Mouse (Mus musculus) adrenal gland, postnatal 25 days (tissue): ENCODE measurements around the gene Mdk. TPM values are rescaled to one million over a fixed set of nuclear protein-coding genes. Genes with fewer than 3 reads are reported as not detected.
A peak's percentile ranks its signal among the peaks of the same experiment; 100 is the strongest.

Source experiments
- DNase-seq: peaks from one replicate; pipeline ENCODE4 v3.0.0; 2021; ENCODE audit warnings: mixed read lengths
- total RNA-seq: library from RNA; stranded (reverse); gene quantifications from 2 replicates; pipeline ENCODE4 v1.2.3, GENCODE M21; 2021

Mdk gene
- total RNA-seq, 1 experiment from 2014 or later, result 5.8 TPM

GRCm38 (mm10) chr2:91932737-91933350 lies 747 bp upstream of the Mdk start:
- DNase-seq, result no peak

GRCm38 (mm10) chr2:91931328-91932159 lies 553 bp downstream of the Mdk start:
- no peak for DNase-seq

GRCm38 (mm10) chr2:91930761-91931291 lies 1.3 kb downstream of the Mdk start:
- no peak for DNase-seq

- peak; percentile 56 for DNase-seq
Observed at GRCm38 (mm10) chr2:91929936-91930335, 2.2 kb downstream of the Mdk start.

- no peak for DNase-seq
Observed at GRCm38 (mm10) chr2:91929455-91929854, 2.6 kb downstream of the Mdk start.

- DNase-seq, result no peak
Observed at GRCm38 (mm10) chr2:91928534-91929350, 3.4 kb downstream of the Mdk start.

- DNase-seq, result peak; percentile 83
Observed at GRCm38 (mm10) chr2:91927826-91928533, 4.1 kb downstream of the Mdk start.

- no peak for DNase-seq
Observed at GRCm38 (mm10) chr2:91926949-91927348, 5.1 kb downstream of the Mdk start, which contains the start of gene Chrm4. Chrm4 (plus strand) TSS chr2:91927249.

GRCm38 (mm10) chr2:91925442-91925841 lies 6.7 kb downstream of the Mdk start:
- DNase-seq, result no peak

- DNase-seq, result no peak
Observed at GRCm38 (mm10) chr2:91924726-91925125, 7.4 kb downstream of the Mdk start.

- DNase-seq, result peak; percentile 80
Observed at GRCm38 (mm10) chr2:91923415-91924337, 8.4 kb downstream of the Mdk start.

- no peak for DNase-seq
Observed at GRCm38 (mm10) chr2:91922586-91923414, 9.3 kb downstream of the Mdk start.

- peak; percentile 56 for DNase-seq
Observed at GRCm38 (mm10) chr2:91921790-91922570, 10.1 kb downstream of the Mdk start.

- peak; percentile 87 for DNase-seq
Observed at GRCm38 (mm10) chr2:91921181-91921789, 10.8 kb downstream of the Mdk start.

GRCm38 (mm10) chr2:91920130-91920529 lies 12.0 kb downstream of the Mdk start:
- no peak for DNase-seq

- no peak for DNase-seq
Observed at GRCm38 (mm10) chr2:91917096-91917495, 15.0 kb downstream of the Mdk start.

- no peak for DNase-seq
Observed at GRCm38 (mm10) chr2:91916346-91916977, 15.6 kb downstream of the Mdk start.
